Mouse (Mus musculus) CH12F3 (cell line): ENCODE data around the gene Adamts13.

Experiments used
- in situ Hi-C: fragments of 300-500 bp; cut with MboI; formaldehyde crosslinking; loops from 2 replicates; pipeline ENCODE4 v1.14.3; 2020; ENCODE audit warnings: low sequenced_read_pairs

The Adamts13 gene

DNA sequence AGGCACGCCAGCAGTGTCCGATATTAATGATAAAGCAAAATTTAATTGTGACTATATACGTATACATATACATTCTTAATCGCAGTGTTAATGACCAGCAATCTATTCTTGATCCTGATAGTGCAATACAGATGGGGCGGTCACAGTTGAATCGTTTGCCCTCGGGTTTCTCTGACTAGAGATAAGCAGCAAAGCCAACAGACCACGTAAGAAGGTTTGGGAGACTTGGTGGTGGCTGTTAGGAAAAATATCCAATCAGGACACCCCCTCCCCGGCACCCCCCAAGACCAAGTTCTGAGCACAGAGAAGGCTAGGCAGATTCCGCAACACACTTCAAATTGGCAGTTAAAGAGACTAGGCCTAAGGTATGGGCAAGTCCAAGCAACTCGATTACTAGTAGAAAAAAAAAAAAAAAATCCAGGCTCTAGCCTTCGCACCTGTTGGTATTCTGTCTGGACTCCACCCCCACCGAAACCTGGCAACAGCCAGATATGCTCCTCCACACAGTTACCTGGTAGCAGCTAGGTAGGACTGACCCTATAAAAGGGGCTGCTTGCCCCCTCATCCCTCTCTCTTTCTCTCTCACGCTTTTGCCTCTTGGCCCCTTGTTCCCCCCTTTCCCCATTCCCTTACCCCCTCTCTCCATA lies 8.4 kb upstream of the Adamts13 start:
- in situ Hi-C loops: no loop called here

DNA sequence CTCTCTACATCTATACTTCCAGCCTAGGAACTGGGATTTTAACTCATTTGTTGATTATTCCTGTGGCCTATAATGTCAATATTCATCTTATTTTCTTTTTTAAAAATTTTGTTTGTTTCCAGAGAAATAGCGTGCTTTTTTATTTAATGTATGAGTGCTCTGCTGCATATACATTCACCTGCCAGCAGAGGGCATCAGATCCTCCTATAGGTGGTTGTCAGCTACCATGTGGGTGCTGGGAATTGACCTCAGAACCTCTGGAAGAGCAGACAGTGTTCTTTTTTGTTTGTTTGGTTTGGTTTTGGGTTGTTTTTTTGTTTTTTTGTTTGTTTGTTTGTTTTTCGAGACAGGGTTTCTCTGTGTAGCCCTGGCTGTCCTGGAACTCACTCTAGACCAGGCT lies 6.0 kb upstream of the Adamts13 start:
- in situ Hi-C loops: no loop called here

DNA sequence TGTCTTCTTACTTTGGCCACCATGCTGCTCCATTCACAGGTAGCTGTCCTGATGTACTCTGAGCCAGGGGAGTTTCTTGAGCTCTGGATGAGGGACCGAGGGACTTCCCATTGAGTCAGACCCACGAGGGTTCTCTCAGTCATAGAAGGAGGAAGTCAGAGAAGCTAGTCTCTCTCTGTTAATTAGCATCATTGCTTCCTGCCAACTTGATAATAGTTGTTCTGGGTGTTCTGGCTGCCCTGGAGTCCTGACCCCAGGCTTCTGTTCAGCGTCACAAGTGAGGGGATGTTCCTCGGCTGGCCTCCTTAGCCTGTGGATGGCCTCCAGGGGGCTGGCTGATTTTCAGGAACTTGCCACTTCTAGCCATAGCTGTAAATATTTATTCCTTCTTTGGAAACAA lies 744 bp downstream of the Adamts13 start:
- in situ Hi-C loops: no loop called here

DNA sequence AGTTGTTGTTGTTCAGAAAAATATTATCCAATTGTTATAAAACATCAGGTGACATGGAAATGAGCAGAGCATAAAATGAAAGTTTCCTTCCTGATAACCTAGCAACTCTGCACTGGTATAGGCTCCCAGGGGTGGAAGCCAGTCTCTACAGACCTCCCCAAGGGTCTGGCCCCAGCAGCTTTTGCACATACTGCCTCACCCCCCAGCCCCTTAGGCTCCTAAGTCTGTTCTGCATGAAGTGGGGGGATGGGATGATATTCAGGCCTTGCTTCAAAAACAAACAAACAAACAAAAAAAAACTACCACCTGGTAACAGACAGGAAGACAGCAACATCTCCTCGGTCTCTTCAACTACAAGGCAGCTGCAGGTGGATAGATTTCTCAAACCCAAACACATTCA lies 7.1 kb downstream of the Adamts13 start:
- in situ Hi-C loops: no loop called here

DNA sequence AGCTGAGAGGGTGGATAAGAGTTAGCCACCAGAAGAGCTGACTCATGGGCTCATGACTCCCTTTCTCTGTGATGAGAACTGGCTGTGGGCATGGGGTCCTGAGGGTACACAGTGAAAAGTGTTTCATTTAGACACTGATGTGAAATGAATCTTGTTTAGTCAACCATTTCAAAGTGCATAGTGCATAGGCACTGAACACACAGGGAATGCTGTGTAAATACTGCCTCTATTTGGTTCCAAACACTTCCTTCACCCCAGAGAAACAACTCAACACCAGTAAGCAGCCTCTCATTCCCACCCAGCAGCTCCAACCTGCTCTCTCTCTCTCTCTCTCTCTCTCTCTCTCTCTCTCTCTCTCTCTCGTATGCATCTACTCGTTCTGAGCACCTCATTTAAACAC lies 11.0 kb downstream of the Adamts13 start:
- in situ Hi-C loops: no loop called here

DNA sequence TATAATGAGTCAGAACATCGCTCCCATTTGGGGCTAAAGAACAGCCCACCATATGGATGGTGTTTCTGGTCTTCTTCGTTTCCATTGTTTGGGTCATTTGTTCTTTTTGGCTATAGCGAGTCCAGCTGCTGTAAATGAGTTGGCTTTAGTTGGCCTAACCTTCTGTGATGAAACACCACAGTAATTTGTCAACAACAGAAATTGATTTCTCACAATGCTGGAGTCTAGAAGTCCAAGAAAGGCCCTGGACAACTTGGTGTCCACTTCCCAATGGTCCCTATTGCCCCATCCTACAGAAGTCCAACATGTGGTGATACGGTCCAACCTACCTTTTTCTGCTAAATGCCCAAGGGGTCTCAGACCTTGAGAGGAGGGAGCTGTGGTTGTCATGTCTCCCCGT lies 11.4 kb downstream of the Adamts13 start:
- in situ Hi-C loops: no loop called here

DNA sequence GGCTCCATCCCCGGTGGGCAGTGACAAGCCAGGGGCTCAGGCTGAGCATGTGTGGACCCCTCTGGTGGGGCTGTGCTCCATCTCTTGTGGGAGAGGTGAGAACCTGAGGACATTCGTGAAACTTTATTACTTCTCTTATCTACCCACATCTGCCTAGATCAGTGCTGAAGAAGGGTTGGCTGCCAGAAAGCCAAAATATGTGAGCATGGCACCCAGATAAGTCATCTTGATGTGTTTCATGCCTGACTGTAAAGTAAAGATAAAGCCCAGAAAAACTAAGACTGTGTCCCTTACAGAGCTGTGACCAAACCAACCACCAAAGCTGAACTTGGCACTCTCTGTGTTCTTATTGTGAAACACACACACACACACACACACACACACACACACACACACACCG lies 20.7 kb downstream of the Adamts13 start:
- in situ Hi-C loops: no loop called here

DNA sequence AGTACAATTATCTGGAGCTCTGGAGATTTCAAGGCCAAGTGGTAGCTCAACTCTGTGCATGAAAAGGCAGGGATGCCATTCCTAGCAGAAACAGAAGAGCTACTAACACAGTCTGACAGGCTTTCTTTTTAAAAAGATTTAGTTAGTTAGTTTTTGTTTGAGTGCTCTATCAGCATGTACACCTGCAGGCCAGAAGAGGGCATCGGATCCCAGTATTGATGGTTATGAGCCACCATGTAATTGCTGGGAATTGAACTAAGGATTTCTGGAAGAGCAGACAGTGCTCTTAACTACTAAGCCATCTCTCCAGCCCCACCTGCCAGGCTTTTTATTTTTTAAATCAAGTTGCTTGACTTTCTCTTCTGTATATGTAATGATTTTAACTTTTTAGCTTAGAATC lies 24.3 kb downstream of the Adamts13 start:
- in situ Hi-C loops: no loop called here

DNA sequence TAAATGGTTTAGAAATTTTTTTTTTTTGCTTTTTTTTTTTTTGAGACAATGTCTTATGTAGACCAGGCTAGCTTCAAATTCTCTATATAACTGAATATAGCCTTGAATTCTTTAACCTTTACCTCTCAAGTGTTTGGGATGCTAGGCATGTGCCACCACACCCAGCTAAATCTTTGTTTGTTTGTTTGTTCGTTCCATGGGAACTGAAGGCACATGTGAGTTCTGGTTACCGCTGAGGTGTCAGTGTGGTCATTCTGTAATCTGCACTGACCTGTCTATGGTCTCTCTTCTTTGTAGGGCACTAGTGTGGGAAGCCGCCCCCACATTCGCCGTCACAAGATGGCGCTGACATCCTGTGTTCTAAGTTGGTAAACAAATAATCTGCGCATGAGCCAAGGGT lies 24.8 kb downstream of the Adamts13 start:
- in situ Hi-C loops: no loop called here

DNA sequence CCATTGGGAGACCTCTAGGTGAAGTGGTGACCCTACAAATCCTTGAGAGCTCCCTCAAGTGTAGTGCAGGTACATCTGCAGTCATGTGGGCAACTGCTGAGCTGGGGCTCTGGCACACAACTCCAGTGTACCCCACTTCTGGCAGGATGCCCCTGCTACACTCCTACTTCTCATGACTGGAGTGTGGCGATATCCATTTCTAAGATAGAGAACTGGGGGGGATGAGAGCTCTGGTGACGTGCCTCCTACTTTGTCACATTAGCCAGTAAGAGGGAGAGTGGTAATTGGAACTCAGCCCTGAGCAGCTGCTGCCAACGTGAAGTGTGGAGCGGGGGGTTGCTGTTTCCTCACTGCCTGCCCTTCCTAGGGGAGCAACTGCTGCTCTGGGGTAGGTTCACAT lies 33.0 kb downstream of the Adamts13 start:
- in situ Hi-C loops: no loop called here

DNA sequence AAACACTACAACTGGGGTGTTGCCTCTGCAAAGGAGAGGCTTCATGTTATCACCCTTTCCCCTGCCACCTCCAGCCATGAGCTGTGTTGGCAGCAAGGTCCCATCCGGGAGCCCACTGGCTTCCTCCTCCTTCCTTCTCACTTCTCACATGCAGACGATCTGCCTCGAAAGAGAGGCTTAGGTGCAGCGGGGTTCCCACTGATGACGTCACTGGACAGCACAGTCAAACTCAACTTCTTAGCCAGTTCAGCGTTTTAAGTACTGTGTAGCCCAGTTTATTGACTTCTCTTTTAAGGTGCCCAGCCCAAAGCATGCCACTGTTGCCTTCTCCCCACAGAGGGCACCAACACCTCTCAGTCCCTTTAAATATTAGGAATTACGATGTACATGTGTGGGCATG lies 34.5 kb downstream of the Adamts13 start:
- in situ Hi-C loops: no loop called here

DNA sequence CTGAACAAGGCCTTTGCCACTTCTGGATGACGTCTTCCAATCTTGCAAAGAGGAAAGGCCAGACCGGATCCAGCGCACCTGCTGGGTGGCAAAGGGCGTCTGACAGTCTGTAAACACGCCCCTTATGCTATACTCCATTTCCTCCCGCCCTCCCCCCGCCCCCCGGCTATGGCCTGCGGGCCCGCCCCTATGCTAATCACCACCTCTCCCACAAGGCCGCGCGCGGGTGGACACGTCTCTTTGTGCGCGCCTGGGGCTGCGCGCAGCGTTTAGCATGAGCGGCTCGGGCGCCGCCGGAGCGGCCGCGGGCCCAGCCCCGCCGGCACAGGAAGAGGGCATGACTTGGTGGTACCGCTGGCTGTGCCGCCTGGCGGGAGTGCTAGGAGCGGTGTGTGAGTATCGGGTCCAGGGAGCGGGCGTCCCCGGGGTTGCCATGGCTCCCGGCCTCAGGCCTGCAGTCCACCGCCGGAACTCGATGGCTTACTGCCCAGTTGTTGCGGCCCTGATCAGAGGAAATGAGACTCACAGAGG lies 36.6 kb downstream of the Adamts13 start, which contains the start of gene Cacfd1:
Gene Cacfd1 (plus strand): TSS at position 213 of the 531 bp plus-strand sequence.
- in situ Hi-C loops: no loop called here

DNA sequence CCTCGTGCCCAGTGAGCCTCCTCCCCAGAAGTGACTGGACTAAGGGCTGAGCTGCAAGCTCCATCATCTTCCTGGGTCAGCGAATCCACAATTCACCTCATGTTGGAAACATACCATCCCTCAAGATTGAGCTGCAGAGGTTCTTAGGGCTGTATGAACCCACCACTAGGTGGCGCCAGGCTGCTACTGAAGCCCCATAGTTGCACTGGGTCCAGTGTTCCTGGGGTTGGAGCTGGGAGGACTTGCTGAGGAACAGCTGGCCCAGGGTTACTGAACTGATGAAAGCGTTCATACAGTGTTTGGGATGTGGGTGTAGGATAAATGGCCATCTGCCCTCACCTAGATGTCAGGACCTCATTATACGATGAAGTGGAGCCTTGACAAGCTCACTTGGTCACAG lies 44.6 kb downstream of the Adamts13 start:
- in situ Hi-C loops: no loop called here

DNA sequence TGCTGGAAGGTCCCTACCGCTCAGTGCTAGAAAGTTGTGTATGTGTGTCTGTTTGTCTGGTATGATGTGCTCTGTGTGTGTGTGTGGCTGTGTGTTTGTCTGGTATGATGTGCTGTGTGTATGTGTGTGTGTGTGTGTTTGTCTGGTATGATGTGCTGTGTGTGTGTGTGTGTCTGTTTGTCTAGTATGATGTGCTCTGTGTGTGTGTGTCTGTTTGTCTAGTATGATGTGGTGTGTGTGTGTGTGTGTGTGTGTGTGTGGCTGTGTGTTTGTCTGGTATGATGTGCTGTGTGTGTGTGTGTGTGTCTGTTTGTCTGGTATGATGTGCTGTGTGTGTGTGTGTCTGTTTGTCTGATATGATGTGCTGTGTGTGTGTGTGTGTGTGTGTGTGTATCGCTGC lies 46.3 kb downstream of the Adamts13 start:
- in situ Hi-C loops: no loop called here

DNA sequence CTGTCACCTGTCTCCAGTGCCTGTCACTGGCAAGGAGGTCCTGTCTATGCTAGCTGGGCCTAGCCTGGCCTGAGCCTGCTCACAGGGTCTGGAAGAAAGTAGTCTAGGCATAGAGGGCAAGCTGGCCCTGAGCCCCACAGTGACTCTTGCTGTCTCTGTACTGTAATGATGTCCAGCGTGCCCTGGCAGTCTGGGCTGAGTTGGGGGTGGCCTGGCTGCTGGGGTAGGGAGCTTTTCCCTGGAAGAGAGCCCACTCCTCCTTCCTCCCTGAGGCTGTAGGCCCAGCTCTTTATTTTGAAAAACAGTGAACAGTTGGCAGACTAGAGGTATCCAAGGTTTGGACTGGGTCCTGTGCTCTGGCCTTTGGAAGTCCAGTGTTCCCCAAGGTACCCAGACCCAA lies 47.9 kb downstream of the Adamts13 start:
- in situ Hi-C loops: no loop called here

DNA sequence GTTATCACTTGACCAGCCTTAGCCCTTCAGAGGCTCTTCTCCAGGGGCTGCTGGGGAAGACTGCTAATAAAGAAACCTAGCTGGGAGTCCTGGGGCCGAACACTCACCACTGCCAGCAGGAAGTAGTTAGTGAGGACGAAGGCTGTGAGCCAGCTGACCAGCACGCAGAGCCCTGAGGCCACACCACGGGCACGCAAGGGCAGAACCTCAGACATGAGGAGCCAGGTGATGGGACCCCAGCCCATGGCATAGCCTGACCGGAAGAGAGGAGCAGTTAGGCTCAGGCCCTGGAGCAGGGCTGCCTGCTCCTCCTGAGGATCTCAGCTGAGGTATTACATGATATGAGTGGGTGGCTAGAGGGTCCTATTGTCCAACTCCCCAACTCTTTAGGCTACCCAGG lies 49.4 kb downstream of the Adamts13 start:
- in situ Hi-C loops: no loop called here

DNA sequence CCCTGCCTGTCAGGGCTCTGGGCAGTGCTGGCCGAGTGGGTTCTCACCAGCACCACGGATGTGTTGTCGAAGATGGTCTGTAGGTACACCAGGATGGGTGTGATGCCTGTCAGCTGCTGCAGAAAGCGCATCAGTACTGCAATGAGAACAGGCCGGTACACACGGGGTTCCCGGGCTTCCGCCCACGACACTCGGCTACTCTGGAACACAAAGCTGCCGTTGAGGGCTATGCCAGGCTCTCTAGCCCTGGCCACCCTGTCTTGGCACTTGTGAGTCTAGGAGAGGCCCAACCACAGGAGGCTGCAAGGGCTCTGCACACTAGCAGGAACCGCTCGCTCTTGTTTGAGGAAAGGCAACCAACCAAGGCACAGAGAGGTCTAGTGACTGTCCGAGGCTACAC lies 50.9 kb downstream of the Adamts13 start:
- in situ Hi-C loops: no loop called here

DNA sequence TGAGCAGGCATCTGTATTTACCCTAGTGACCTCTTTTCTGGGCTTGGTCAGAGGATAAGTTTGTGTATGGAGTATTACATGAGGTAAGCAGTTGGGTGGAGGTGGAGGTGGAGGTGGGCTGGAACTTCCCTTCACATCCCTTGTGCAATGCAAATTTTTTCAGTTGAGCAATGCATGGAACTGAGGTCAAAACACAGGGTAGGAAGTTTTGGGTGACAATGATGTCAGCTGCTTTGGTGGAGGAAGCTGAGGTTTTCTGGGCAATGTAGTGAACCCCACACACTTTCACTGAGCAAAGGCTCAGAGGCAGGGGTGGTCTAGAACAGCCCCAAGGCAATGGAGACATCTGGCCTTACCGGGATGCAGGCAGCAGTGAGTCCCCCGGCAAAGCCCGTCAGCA lies 52.3 kb downstream of the Adamts13 start:
- in situ Hi-C loops: no loop called here

DNA sequence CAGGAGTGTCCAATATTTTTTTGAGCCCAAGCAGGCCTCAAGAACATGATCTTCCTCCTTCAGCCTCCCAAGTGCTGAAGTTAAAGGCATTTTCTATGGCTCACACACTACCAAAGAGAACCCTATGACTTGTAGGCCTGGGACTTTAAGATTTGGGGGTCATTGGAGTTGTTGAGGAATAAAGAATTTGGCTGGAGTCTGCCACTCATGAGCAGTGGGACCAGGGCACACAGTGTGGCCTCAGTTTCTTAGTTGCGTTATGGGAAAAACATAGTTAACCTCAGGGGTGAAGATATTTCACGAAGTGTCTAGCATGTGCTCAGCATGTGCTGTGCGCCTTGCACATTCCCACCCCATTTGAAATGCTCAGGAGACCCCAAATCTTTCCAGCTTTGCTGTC lies 53.1 kb downstream of the Adamts13 start:
- in situ Hi-C loops: no loop called here

DNA sequence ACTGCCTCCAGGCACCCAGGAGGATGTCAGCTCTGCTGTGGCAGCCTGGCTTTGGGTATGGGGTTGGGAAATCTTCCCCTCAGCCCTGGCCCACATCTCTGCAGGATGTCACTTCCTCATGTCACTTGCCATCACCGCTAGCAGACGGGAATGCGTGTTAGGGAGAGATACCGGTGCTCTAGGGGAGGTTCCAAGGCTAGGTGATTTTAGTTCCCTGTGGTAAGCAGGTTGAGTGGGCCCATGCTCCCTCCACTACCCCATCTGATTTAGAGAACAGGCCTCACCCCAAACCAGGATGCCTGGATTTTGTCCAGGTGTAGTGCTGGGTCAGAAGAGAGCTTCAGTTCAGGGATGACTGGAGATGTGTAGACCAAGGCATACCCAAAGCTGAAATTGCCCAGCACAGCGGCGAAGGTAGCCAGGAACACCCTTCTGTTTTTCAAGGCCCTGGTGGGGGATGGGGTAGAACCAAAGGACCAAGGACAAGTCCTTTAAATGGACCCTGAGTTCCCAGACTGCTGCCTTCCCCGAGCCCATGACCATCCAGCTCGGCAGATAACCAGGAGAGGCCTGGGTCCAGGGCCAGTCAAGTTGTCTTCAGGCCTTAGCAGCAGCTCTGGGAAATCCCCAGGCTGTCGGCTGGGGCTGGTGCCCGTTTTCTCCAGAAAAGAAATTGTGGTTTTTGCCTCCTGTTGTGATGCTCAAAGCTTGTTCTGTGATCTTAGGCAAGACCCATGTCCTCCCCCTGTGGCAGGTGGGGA lies 53.8 kb downstream of the Adamts13 start:
- in situ Hi-C loops: no loop called here

DNA sequence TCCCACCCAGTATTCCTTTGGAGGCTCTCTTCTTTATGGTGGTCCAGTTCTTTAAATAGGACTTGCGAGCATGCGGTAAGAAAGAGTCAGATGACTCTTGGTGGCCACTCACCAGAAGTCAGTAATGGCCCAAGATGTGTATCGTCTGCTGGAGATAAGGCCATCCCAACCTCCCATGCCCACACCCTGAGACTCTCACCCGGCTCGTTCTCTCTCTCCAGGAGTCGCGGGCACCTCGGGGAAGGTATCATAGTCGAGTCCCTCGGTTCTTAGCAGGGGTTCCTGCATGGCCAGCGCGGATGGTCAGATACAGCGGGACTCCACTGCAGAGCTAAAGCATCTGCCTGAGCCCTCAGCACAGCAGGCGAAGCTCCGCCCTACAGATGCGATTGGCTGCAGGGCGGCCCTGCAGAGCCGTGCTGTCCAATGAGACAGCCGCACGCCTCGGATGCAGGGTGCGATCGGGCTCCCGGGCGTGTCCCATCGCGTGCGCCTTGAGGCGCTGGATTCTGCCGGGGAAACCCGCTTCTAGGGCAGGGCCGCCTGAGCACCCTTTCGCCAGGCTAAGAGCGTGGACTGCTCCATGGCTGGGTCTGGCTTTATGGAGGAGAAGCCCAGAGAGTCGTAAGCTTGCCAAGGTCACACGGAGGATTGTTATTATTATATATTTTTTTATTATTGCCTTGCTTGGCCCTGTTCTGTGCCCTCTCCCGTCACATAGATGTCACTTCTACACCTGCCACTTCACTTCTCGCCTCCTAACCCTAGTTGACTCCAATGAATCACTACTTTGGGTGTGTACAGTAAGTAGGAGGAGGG lies 54.6 kb downstream of the Adamts13 start, which contains the start of gene Slc2a6:
Gene Slc2a6 (minus strand): TSS at position 381 of the 819 bp plus-strand sequence.
- in situ Hi-C loops: no loop called here
